Mouse (Mus musculus): ENCODE results near the gene Rad9b. TPM values are rescaled to one million over a fixed set of nuclear protein-coding genes. Genes with fewer than 3 reads are reported as not detected.

The Rad9b gene
- polyA plus RNA-seq (2014; fragmentation: Nextera tagmentation; extraction: Ambion mirVana), result 6.4 and 6.7 TPM in 2 replicates

DNA sequence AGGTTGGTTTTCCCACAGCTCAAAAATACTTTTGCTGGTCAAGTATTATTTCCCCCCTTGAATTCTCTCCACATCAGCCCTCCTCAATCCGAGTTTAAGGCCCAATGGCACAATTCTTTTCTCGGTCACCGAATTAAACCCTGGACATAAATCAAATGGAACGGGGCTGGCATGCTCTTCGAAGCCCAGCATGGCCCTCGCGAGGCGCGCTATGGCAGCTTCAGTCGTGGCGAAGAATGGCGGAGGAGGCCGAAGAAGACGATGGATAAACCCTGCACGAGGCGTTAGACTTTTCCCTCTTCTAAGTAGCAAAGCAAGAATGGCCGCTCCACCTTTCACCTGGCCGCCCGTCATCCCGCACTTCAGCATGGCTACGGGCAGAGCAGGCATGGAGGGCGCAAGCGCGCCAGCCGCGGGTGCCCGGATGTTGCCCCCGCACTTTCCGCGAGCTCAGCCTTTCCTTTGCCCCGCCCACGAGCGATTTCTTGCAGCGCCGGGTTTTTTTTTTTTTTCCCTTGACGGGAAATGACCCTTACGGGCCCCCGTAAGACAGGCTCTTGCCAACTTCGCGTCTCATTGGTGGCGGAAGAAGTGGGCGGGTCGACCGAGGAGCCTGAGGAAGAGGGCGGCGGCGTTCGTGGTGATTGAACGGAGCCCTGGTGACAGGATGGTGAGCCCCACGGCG is at the start of gene Rad9b, which contains the start of gene Vps29:
Gene Rad9b, minus strand, starts transcription at position 427 of the 685 bp plus-strand sequence.
Gene Vps29, plus strand, starts transcription at position 563 of the 685 bp plus-strand sequence.
- H3K4me3 ChIP-seq (ENCODE audit: control insufficient read depth in 1 of 2, insufficient read depth in 1 of 2, low read depth in 1 of 2, low read length in 2 of 2), result peak within 1 kb of the TSS; percentile 71 to 92
- no peaks in the 10 kb centered on the region for H3K9me3 ChIP-seq (ENCODE audit: control insufficient read depth, low read length)
- H3K9ac ChIP-seq (ENCODE audit: low read length), result peak within 1 kb of the TSS; percentile 93
- WGBS, result 3% methylated on average over 51 of the region's 51 CpGs
- peak; percentile 89 for ATAC-seq (ENCODE audit: insufficient number of reproducible peaks, insufficient read depth, low FRiP score, low read depth)
- peaks cover 3 to 10% of the 10 kb centered on the region in 2 experiments; a peak in 3 of 4 replicates for H3K4me1 ChIP-seq (ENCODE audit: control insufficient read depth in 2 of 2, insufficient read depth in 2 of 2, low read length in 2 of 2)
- peak within 1 kb of the TSS; percentile 89 for H3K4me2 ChIP-seq (ENCODE audit: low read length)
- no peaks in the 10 kb centered on the region for H3K27me3 ChIP-seq (ENCODE audit: control insufficient read depth, insufficient read depth, low read length)
- H3K27ac ChIP-seq (replicated peaks in 1 of 2; ENCODE audit: control insufficient read depth in 1 of 2, insufficient read depth in 1 of 2, low read depth in 2 of 2, low read length in 2 of 2), result peak within 1 kb of the TSS; percentile 50 to 85
- H3K36me3 ChIP-seq (ENCODE audit: control insufficient read depth, insufficient read depth, low read length), result peaks cover 16% of the 10 kb centered on the region

DNA sequence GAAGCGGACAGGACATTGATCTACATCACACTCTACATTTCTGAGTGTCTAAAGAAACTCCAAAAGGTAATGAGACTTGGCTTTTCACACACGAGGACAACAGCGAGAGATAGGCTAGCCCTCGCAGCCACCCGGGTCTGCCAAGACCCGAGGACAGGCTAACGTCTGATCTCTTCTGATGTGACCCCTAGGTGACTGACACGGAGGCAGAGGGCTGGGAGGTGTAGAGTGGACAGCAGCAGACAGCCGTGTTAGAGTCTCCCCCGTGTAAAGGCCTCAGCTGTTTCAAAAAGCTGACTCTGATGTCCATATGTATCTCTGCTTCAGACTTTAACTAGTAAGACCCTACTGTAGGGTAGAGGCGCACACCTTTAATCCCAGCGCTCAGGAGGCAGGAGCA is 49.3 kb upstream of the Rad9b start:
- H3K9ac ChIP-seq (ENCODE audit: low read length), result no peak overlapping the region
- H3K4me1 ChIP-seq (ENCODE audit: control insufficient read depth in 2 of 2, insufficient read depth in 2 of 2, low read length in 2 of 2), result peaks cover 6 to 18% of the 10 kb centered on the region in 2 experiments; a peak in 3 of 4 replicates
- H3K36me3 ChIP-seq (ENCODE audit: control insufficient read depth, insufficient read depth, low read length), result peaks cover 73% of the 10 kb centered on the region
- H3K4me3 ChIP-seq (ENCODE audit: control insufficient read depth in 1 of 2, insufficient read depth in 1 of 2, low read depth in 1 of 2, low read length in 2 of 2), result no peak overlapping the region
- H3K27me3 ChIP-seq (ENCODE audit: control insufficient read depth, insufficient read depth, low read length), result no peaks in the 10 kb centered on the region
- no peak overlapping the region for H3K27ac ChIP-seq (replicated peaks in 1 of 2; ENCODE audit: control insufficient read depth in 1 of 2, insufficient read depth in 1 of 2, low read depth in 2 of 2, low read length in 2 of 2)
- WGBS, result 89% methylated on average over 12 of the region's 12 CpGs
- H3K9me3 ChIP-seq (ENCODE audit: control insufficient read depth, low read length), result no peaks in the 10 kb centered on the region
- no peak overlapping the region for H3K4me2 ChIP-seq (ENCODE audit: low read length)
- ATAC-seq (ENCODE audit: insufficient number of reproducible peaks, insufficient read depth, low FRiP score, low read depth), result no peak

DNA sequence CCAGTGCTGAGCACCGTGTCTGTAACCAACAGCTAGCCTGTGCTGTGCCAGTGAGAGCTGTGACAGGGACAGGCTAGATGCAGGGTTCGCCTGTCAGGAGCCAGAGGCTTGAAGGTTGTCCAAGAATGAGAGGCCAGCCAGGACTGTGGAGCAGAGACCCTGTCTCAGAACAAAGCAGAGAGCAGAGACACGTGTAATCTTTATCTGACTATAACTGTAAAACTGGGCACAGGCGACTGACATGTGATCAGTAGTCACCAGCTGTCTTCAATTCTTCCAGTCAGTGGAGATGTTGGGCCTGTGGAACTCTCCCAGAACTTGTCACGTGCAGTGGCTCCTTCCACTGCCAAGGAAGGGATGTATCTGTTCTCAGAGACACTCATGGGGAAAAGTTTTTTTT is 48.7 kb upstream of the Rad9b start:
- 56% methylated on average over 5 of the region's 5 CpGs for WGBS
- Histone ChIP-seq H3K9ac (ENCODE audit: low read length) (no peak overlapping the region), H3K4me2 (ENCODE audit: low read length) (no peak overlapping the region), H3K9me3 (ENCODE audit: control insufficient read depth, low read length) (no peaks in the 10 kb centered on the region), H3K4me3 (ENCODE audit: control insufficient read depth in 1 of 2, insufficient read depth in 1 of 2, low read depth in 1 of 2, low read length in 2 of 2) (no peak overlapping the region), H3K27ac (replicated peaks in 1 of 2; ENCODE audit: control insufficient read depth in 1 of 2, insufficient read depth in 1 of 2, low read depth in 2 of 2, low read length in 2 of 2) (peak overlapping the region in 1 of 2 experiments; percentile 52; a peak in 1 of 4 replicates), H3K27me3 (ENCODE audit: control insufficient read depth, insufficient read depth, low read length) (no peaks in the 10 kb centered on the region), H3K36me3 (ENCODE audit: control insufficient read depth, insufficient read depth, low read length) (peaks cover 74% of the 10 kb centered on the region), H3K4me1 (ENCODE audit: control insufficient read depth in 2 of 2, insufficient read depth in 2 of 2, low read length in 2 of 2) (peaks cover 6 to 20% of the 10 kb centered on the region in 2 experiments; a peak in 3 of 4 replicates)
- ATAC-seq (ENCODE audit: insufficient number of reproducible peaks, insufficient read depth, low FRiP score, low read depth), result 0 out of 2 replicates have a peak, but pooled peaks have one; percentile 51

DNA sequence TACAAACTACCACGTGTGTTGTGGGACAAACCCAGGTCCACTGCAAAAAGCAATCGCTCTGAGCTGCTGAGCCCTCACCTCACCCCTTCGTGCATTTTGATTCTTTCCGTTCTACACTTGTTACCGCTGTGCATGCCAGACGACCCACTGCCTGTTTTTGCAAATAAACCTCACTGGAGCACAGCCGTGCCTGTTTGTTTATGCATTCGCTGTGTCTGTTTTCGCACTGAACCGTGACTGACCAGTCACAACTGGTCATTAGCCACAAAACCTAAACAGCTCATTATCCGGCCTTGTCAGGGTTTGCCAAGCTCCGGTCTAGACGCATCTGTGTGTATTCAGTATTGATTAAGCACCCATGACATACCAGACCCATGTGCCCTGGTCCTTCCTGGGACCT is 48.1 kb upstream of the Rad9b start:
- ATAC-seq (ENCODE audit: insufficient number of reproducible peaks, insufficient read depth, low FRiP score, low read depth), result no peak
- Histone ChIP-seq H3K9me3 (ENCODE audit: control insufficient read depth, low read length) (no peaks in the 10 kb centered on the region), H3K4me1 (ENCODE audit: control insufficient read depth in 2 of 2, insufficient read depth in 2 of 2, low read length in 2 of 2) (peaks cover 6 to 20% of the 10 kb centered on the region in 2 experiments; a peak in 3 of 4 replicates), H3K27me3 (ENCODE audit: control insufficient read depth, insufficient read depth, low read length) (no peaks in the 10 kb centered on the region), H3K9ac (ENCODE audit: low read length) (no peak overlapping the region), H3K4me3 (ENCODE audit: control insufficient read depth in 1 of 2, insufficient read depth in 1 of 2, low read depth in 1 of 2, low read length in 2 of 2) (no peak overlapping the region), H3K36me3 (ENCODE audit: control insufficient read depth, insufficient read depth, low read length) (peaks cover 77% of the 10 kb centered on the region), H3K27ac (replicated peaks in 1 of 2; ENCODE audit: control insufficient read depth in 1 of 2, insufficient read depth in 1 of 2, low read depth in 2 of 2, low read length in 2 of 2) (peak overlapping the region in 1 of 2 experiments; percentile 52; a peak in 2 of 4 replicates), H3K4me2 (ENCODE audit: low read length) (no peak overlapping the region)
- WGBS, result 86% methylated on average over 13 of the region's 13 CpGs

DNA sequence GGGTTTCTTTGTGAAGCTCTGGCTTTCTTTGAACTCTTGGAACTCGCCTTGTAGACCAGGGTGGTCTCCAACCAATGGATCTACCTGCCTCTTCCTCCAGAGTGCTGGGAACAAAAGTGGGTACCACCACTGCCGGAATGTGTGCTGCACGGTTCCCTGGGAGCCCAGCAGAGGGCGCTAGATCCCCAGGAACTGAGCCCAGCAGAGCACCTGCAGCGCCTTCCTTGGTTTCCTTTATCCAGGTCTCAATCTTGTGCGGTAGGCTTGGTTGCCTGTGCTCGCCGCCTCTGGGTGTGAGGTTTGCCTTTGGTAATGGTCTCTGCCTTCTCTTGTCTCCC is 47.2 kb upstream of the Rad9b start:
- WGBS, result 32% methylated on average over 8 of the region's 8 CpGs
- no peak overlapping the region for H3K9ac ChIP-seq (ENCODE audit: low read length)
- H3K9me3 ChIP-seq (ENCODE audit: control insufficient read depth, low read length), result no peaks in the 10 kb centered on the region
- no peak overlapping the region for H3K4me2 ChIP-seq (ENCODE audit: low read length)
- no peaks in the 10 kb centered on the region for H3K27me3 ChIP-seq (ENCODE audit: control insufficient read depth, insufficient read depth, low read length)
- H3K27ac ChIP-seq (replicated peaks in 1 of 2; ENCODE audit: control insufficient read depth in 1 of 2, insufficient read depth in 1 of 2, low read depth in 2 of 2, low read length in 2 of 2), result no peak overlapping the region
- peaks cover 75% of the 10 kb centered on the region for H3K36me3 ChIP-seq (ENCODE audit: control insufficient read depth, insufficient read depth, low read length)
- ATAC-seq (ENCODE audit: insufficient number of reproducible peaks, insufficient read depth, low FRiP score, low read depth), result no peak
- H3K4me3 ChIP-seq (ENCODE audit: control insufficient read depth in 1 of 2, insufficient read depth in 1 of 2, low read depth in 1 of 2, low read length in 2 of 2), result no peak overlapping the region
- peaks cover 6 to 20% of the 10 kb centered on the region in 2 experiments; a peak in 3 of 4 replicates for H3K4me1 ChIP-seq (ENCODE audit: control insufficient read depth in 2 of 2, insufficient read depth in 2 of 2, low read length in 2 of 2)

DNA sequence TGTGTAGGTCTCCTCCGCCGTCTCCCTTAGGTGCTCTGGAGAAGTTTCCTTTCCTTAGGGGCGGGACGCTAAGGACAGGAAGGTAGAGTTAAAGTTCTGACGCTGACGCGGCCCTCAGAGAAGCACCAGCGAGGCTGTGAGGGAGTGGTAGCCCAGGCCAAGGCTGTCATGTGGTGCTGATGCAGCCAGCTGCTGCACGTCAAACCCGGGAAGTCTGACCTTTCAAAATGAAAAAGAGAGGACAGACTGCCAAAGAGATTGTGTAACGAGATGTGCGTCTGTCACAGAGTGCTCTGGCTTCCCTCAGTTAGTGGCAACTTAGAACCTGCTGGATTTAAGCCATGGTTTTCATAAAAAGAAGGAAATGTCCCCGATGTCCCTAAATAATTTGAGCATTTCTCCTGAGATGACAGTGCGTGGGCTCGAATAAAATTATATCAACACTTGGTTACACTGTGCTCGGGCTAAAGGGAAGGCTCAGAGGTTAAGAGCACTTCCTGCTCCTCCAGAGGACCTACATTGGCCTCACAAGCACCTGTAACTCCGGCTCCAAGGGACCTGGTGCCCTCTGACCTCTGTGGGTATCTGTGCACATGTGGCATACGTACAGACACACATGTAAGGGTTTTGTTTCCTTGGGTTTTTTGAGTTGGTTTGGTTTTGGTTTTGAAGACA is 46.7 kb upstream of the Rad9b start:
- ATAC-seq (ENCODE audit: insufficient number of reproducible peaks, insufficient read depth, low FRiP score, low read depth), result 0 out of 2 replicates have a peak, but pooled peaks have one; percentile 10
- H3K4me3 ChIP-seq (ENCODE audit: control insufficient read depth in 1 of 2, insufficient read depth in 1 of 2, low read depth in 1 of 2, low read length in 2 of 2), result no peak overlapping the region
- H3K27me3 ChIP-seq (ENCODE audit: control insufficient read depth, insufficient read depth, low read length), result no peaks in the 10 kb centered on the region
- peaks cover 6 to 20% of the 10 kb centered on the region in 2 experiments; a peak in 3 of 4 replicates for H3K4me1 ChIP-seq (ENCODE audit: control insufficient read depth in 2 of 2, insufficient read depth in 2 of 2, low read length in 2 of 2)
- H3K4me2 ChIP-seq (ENCODE audit: low read length), result no peak overlapping the region; the same call in 1 of the 2 replicates
- H3K36me3 ChIP-seq (ENCODE audit: control insufficient read depth, insufficient read depth, low read length), result peaks cover 70% of the 10 kb centered on the region
- no peak overlapping the region for H3K9ac ChIP-seq (ENCODE audit: low read length)
- H3K9me3 ChIP-seq (ENCODE audit: control insufficient read depth, low read length), result no peaks in the 10 kb centered on the region
- H3K27ac ChIP-seq (replicated peaks in 1 of 2; ENCODE audit: control insufficient read depth in 1 of 2, insufficient read depth in 1 of 2, low read depth in 2 of 2, low read length in 2 of 2), result 0 out of 4 replicates have a peak overlapping the region, but pooled peaks of 1 of the 2 experiments have one; percentile 10
- 55% methylated on average over 18 of the region's 18 CpGs for WGBS

DNA sequence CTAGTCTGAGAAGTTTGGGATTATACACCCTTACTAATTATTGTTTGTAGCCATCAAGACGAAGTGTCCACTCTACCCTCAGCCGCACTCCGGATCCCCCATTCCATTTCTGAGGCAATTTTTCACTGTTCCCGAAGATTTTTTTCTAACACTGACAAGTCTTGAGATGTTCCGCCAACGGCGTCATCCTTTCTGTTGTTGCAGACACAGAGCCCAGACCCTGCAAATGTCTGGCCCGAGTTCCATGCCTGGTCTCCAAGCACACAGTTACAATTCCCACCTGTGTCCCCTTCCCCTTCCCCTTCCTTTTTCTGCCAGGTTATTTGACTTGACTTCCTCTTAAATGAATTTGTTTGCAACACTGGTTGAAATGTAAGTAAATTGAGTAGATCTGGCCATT is 45.8 kb upstream of the Rad9b start:
- Histone ChIP-seq H3K4me3 (ENCODE audit: control insufficient read depth in 1 of 2, insufficient read depth in 1 of 2, low read depth in 1 of 2, low read length in 2 of 2) (no peak overlapping the region), H3K9me3 (ENCODE audit: control insufficient read depth, low read length) (no peaks in the 10 kb centered on the region), H3K4me2 (ENCODE audit: low read length) (no peak overlapping the region), H3K27me3 (ENCODE audit: control insufficient read depth, insufficient read depth, low read length) (no peaks in the 10 kb centered on the region), H3K9ac (ENCODE audit: low read length) (no peak overlapping the region), H3K36me3 (ENCODE audit: control insufficient read depth, insufficient read depth, low read length) (peaks cover 61% of the 10 kb centered on the region), H3K4me1 (ENCODE audit: control insufficient read depth in 2 of 2, insufficient read depth in 2 of 2, low read length in 2 of 2) (peaks cover 6 to 20% of the 10 kb centered on the region in 2 experiments; a peak in 3 of 4 replicates), H3K27ac (replicated peaks in 1 of 2; ENCODE audit: control insufficient read depth in 1 of 2, insufficient read depth in 1 of 2, low read depth in 2 of 2, low read length in 2 of 2) (peak overlapping the region; percentile 8 to 10; a peak in 1 of 4 replicates)
- ATAC-seq (ENCODE audit: insufficient number of reproducible peaks, insufficient read depth, low FRiP score, low read depth), result no peak
- WGBS, result 86% methylated on average over 8 of the region's 8 CpGs

All from heart, embryonic 14.5 days (tissue).